Mouse (Mus musculus) gonadal fat pad, adult 2 months (tissue): ENCODE measurements around the gene Thsd4. TPM values are rescaled to one million over a fixed set of nuclear protein-coding genes. Genes with fewer than 3 reads are reported as not detected.
"Not testable (repeated sequence)": the region's sequence is repeated elsewhere in the genome, so short reads cannot be mapped to it uniquely, and the experiment has no call there.

Experiments
- DNase-seq: peaks from one replicate; pipeline ENCODE4 v3.0.0-alpha.2; 2012; ENCODE audit warnings: low read depth
- polyA plus RNA-seq: library from polyadenylated mRNA; depleted of rRNA; stranded (reverse); fragments of >200 nt; gene quantifications from 2 replicates; pipeline ENCODE4 v1.2.3, GENCODE M21; 2012

Gene Thsd4
- polyA plus RNA-seq, 1 experiment, result 4.7 TPM

DNA sequence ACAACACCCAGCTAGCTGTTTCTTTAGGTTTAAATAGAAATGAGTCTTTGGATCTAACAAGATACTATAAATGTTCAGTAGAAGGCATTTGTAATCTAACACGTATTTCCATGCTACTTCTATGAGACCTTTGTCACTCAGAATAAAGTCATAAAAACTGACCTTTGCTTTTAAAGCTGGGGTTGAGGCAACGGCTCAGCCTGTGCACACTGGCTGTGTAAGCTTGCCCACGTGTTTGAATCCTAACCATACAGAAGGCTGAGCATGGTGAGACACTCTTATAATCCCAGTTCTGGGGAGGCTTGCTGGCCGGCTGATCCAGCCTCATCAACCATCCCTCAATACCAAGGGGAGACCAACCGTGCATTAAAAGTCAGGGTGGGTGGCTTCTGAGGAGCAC, 214.4 kb downstream of the Thsd4 start:
- DNase-seq, result no peak

DNA sequence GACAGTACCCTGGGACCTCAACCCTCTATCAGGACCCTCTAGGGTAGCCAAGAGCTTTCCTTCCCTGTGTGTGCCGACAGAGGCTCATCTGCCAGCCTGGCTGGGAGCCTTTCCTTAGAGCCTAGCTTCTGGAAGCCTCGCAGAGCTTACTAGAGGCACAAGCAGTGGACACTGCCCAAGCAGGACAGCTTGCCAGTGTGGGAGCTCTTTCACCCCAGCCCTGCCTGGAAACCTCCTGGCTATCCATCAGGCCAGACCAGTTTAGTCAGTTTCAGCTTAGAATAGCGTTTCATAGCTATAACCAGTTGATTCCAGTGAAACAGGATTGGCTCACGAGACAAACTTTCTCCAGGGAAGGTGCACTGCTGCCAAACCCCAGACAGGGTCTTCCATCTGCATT, 215.6 kb downstream of the Thsd4 start:
- peak; percentile 28 for DNase-seq

DNA sequence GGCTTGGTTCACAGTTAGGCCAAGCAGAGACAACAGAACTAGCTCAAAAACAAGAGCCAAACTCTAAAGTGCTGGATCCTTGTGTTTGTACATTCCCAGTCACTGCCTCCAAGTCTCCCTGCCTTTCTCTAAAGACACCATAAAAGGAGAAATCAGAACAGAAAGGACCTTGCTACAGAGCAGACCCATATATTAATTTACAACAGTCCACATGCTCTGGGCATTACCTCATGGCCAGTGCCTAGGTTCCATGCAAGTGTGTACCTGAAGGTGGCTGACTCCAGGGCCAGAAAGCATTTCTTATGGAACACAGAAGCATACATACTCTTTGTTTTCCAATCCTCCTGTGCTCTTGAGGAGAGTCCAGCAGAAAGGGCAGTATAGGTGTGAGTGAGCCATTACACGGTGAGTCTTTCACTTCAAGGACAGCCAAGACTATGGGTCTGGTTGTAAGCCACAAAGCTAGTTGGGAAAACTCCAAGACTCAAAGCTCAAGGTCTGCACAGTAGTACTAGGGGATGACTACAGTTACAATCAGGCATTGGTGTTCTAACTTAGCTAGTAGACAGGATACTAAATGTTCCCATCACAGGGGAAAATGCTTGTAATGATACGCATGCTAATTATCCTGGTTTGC, 216.5 kb downstream of the Thsd4 start:
- DNase-seq, result no peak

DNA sequence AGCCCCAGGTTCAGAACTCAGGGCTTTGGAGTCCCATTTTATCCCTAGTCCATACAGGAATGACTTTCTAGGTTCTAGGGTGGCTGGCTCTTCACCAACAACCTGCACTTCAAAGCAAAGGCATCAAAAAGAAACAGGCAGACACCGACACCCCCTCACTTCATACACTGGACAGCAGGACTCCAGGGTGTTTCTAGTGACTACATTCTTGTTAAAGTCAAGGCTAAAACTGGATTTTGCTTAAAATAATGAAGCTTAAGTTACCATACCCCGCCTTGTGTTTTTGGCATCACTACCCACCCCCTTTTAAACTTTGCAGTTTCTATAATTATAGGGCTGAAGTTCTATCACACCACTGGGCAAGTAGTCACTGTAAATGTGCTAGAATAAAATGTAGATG, 225.6 kb downstream of the Thsd4 start:
- no peak for DNase-seq

DNA sequence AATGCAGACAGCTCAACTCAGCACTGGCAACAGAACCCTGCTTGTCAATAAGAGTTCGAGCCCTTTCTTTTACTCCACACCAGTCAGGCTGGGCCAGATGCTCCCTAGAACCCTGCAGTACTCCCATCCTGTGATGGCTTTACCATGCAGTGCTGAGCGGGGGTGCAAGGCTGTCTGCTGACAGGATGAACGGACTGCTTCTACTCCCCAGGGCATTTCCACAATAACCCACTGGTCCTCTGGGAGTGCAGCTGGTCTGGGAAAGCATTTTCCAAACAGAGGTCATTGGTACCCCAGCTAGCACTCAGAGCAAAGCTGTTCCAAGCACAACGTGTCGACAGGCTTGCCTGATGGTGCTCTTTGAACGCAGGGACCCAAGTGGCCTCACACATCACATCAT, 226.6 kb downstream of the Thsd4 start:
- no peak for DNase-seq

DNA sequence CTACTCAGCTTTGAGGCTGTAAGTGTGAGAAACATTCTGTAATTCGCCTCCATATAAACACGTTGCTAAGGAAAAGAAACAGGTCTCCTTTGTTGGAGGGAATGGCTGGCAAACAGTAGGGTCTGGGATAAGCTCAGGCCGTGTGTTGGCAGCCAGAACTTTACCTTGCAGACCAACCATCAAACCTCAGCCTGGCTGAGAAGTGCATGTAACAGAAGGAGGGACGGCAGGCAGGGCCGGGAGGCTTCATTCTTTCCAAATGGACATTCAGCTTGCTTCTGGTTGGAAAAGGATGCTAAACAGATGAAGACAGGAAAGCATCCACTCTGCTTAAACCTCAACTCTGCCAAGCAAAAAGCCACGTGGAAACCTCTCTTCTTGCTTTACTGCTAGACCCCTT, 228.7 kb downstream of the Thsd4 start:
- no peak for DNase-seq

DNA sequence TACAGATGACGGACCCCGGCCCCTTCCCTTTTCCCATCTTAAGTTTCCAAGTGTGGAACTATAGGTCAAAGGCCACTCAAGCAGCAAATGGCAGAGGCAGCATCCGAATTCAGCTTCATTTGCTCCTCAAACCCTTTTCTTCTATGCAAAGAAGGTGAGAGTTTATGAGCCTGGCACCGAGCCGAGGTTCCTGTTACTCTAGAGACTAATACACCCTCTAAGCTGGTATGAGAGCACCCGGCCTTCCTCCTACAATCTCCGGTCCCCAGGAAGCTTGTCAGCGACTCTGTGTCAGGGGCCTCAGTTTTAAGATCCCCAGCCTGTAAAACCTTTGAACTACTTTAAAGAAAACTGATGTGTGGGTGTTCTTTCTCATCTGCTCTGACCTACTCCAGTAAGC, 231.1 kb downstream of the Thsd4 start:
- DNase-seq, result no peak

DNA sequence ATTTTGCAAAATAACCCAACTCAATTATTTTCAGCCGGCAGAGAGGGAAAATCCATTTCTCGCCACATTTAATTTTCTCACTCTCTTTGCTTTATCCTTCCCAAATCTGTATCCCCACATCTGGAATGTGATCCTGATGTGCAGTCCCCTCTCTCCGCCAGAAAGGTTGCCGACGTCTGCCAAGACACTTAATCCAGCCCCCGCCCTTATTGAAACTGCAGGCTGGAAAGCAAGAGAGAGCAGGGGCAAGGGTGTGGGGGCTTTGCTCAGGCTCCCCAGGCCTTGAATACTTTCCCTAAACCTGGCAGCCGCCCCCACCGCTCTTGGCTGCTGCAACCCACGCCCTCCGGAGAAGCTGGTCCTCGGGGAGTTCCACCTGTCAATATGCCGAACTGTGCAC, 233.1 kb downstream of the Thsd4 start:
- DNase-seq, result no peak

DNA sequence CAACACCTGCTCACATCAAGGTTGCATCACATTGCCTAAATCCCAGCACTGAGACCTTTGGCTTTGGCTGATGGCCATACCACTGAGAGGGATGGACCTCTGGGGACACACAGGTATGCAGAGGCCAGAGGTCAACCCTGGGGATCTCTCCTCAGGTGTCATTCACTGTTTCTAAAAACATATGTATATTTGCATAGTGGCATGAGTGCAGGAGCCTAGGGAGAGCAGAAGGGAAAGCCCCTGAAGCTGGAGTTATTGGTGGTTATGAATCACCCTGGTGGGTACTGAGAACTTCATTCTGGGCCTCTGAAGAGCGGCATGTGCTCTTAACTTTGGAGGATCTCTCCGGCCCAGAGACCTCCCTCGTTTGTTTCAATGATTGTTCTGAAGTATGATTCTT, 235.5 kb downstream of the Thsd4 start:
- DNase-seq, result no peak

DNA sequence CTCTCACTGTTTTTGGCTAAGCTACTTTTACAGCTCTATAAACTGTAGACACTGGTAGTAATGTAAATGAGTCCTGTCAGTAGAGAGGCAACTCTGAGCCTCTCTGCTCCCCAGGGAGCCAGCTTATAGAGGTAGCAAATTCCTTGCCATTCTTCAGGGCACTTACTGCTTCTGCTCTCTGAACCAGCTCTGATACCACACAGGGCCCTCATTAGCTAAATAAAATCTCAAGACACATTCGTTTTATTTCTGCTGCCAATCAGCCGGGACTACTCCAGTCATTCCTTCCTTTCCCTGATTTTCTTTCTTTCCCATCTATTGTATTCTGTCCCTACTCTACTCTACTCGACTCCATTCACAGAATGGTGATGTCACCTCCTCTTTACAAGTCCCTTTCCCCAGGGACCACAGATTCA, 236.8 kb downstream of the Thsd4 start:
- no peak for DNase-seq

DNA sequence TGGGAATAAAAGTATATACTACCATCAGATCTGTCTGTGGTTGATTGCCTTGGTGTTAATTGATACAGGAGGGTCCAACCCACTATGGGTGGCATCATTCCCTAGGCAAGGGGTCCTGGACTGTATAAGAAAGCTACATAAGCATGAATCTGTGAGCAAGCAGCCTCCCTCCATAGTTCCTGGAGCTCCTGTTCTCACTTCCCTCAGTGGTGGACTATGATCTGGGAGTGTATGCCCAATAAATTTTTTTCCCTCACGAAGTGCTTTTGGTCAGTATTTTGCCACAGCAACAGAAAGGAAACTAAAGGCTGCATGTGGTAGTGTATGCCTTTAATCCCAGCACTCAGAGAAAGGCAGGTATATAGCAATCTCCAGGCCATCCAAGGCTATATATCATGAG, 237.5 kb downstream of the Thsd4 start:
- DNase-seq, result no peak

DNA sequence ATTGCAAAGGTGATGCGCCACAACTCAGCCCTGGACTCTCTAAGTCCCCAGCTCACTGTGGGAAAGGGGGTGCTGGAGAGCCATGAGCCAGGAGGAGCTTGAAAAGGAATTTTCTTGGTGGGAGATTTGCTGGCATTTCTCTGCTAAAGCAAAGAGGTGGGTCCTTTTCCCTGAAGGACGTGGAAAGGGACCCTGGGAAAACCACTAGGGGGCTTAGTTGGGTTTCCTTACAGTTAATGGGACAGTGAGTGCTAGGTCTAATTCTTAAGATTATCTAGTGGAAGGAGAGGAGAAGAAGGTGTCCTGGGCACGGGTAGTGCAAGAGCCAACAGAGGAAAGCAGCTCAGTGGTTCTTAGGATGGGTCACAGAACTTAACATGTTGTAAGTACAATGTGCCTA, 238.3 kb downstream of the Thsd4 start:
- DNase-seq, result no peak

DNA sequence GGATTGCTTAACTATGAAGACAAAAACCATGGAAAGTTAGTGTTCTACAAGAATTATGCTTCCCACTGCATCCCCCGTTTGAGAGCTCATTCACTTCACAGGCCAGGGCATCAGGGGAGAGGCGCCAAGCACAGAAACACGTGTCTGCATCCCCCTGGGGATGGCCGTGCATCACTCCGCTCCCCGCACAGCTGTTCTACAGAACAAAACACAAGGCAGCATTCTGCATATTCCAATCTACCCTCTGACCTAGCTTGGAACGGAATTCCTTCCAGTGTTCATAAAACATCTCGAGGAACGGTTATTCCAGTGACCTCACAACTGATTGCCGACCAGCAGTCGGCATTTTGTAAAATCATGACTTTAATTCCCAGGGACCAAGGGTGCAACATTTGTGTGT, 240.6 kb downstream of the Thsd4 start:
- DNase-seq, result no peak

DNA sequence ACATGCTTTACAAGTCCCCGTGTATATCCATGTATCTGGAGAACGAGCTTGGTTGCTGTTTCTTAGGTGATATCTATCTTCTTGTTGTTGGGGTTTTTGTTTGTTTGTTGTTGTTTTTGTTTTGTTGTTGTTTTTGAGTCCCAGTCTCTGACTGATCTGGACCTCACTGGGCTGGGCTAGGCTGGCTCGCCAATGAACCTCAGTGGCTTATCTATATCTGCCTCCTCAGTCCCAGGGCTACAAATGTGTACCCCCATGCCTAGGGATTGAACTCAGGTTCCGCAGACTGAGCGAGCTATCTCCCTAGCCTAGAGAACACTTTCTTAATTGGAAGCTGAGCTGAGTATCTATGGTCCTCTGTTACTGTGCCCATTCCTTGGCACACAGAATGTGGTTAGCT, 241.1 kb downstream of the Thsd4 start:
- no peak for DNase-seq

DNA sequence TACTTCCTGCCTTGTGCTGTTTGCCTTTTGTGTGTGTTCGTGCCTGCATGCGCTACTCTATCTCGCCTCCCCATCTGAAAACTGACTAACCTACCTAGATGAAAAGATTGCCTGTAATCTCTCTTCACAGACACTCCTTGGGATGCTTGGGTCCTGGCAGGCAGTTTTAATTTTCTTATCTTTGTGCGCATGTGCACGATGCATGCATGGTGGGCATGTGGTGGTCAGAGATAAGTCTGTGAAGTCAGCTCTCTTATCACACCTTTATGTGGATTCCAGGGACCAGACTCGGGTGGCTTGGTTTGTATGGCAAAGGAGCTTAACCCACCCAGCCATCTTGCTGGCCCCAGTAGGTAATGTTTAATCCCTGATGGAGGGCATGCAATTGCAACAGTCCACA, 242.3 kb downstream of the Thsd4 start:
- DNase-seq, result no peak

DNA sequence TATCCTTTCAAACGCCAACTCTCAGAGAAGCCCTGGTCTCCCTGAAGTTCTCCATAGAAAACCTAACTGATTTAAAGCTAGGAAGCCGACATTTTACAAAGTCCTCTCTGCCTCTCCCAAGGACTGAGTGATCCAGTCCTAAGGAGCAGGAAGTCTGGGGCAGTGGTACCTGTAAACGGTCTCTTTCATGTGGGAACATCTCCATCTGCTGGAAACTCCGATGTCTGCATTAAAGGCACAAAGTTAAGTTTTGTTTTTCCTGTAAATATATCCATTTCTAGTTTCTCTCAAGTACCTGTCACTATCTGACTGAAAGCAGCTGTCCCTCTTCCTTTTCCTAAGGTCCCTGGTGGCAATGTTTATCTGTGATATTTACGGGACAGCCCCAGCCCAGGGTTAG, 245.5 kb downstream of the Thsd4 start:
- DNase-seq, result no peak

DNA sequence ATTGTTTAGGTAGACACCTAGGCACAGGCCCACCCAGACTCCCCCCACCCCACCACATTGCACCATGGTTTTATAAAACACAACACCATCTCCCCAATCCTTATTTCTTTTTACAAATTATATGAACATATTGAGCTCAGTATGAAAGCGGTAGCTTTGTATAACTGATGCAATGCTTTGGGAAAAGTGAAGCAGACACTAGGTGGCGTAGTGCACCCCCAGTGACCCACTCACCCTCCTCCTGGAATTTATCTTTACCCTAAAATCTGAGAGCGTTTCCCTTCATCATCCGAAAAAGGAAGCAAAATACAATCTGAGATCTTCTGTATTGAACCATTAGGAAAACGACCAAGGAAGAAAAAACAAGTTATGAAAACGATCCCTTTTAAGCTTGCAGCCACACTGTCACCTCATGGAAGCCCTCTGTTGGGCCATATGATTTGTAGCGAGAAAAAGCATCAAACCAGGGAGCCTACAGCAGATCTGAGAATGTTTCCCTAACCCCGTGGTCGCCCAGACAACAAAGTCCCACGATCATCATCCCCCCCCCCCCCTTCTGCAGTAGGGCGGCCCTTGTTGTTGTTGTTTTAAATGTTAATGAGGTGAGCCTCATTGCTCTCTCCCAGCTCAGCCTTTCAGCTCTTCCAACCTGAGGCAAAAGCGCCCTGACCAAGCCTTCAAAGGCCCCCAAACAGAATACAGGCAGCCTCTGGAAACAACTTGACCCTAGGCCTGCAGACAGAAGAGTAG, 246.3 kb downstream of the Thsd4 start:
- DNase-seq, result no peak

DNA sequence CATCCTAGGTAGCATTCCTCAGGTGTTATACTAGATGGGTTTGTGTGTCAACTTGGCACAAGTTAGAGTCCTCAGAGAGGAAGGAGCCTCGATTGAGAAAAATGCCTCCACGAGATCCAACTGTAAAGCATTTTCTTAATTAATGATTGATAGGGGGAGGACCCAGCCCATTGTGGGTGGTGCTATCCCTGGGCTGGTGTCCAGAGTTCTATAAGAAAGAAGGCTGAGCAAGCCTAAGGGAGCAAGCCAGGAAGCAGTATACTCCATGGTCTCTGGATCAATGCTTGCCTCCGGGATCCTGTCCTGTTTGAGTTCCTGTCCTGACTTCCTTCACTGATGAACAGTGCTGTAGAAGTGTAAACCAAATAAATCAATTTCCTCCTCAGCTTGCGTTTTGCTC, 247.3 kb downstream of the Thsd4 start:
- no peak for DNase-seq

DNA sequence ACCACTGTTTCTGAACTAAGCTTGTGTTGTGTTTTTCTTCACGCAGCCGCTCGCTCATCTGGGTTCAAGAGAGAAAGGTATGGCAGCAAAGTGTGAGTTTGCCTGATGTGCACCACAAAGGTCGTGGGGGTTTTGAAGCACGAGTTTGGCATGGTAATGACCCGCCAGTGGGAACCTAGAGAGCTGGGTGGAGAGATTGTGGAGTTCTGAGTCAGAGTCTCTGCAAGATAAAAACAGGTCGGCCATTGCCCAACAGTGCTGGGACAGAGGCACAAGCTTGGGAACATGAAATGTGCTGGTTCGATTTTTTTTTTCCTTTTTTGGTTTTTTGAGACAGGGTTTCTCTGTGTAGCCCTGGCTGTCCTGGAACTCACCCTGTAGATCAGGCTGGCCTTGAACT, 249.5 kb downstream of the Thsd4 start:
- DNase-seq, result not testable (repeated sequence)

DNA sequence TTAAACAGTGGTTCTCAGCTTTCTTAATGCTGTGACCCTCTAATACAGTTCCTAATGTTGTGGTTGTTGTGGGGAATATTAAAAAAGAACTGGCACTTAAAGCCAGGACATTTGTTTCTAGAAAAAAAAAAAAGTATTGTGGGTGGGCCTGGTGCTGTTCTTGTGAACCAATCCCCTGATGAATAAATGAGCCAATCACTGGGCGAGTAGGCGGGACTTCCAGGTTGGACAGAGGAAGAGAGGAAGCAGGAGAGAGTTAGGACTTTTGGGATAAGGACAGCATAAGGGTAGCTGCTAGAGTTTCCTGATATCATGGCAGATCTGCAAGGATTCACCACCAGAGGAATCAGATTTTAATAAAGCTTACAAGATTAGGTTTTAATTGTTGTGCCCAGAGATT, 249.9 kb downstream of the Thsd4 start:
- DNase-seq, result no peak

DNA sequence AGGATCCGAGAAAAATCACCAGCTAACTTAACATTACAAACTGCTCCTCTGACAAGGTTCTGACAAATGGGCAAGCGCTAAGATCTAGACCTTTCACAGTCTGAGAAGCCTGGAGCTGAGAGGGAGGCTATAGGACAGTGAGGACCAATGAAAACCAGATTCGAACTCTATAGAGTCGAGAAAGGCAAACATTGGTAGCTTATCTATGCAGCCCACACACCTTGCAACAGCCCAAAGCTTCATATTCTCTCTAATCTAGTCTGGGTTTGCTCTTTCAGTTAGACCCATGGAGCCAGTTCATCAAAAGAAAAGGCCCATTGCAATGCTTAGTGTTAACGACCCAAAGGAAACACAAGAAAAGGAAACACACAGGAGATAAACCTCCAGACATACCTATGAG, 252.0 kb downstream of the Thsd4 start:
- DNase-seq, result no peak

DNA sequence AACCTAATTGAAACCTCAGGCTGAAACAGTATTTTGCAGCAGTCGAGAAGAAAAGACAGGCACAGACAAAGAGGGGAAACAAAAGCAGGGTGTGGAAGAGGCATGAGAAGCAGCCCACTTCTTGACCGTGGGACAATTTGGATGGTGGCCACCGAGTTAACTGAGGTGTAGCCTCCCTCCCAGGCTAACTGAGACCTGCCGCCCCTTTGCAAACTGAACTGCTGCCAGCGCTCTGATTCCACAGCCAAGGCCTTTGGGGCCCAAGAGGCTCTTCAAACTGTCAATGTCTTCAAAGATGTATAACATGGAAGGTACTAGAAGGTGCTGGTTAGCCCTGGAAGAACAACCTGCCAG, 254.6 kb downstream of the Thsd4 start:
- DNase-seq, result no peak

DNA sequence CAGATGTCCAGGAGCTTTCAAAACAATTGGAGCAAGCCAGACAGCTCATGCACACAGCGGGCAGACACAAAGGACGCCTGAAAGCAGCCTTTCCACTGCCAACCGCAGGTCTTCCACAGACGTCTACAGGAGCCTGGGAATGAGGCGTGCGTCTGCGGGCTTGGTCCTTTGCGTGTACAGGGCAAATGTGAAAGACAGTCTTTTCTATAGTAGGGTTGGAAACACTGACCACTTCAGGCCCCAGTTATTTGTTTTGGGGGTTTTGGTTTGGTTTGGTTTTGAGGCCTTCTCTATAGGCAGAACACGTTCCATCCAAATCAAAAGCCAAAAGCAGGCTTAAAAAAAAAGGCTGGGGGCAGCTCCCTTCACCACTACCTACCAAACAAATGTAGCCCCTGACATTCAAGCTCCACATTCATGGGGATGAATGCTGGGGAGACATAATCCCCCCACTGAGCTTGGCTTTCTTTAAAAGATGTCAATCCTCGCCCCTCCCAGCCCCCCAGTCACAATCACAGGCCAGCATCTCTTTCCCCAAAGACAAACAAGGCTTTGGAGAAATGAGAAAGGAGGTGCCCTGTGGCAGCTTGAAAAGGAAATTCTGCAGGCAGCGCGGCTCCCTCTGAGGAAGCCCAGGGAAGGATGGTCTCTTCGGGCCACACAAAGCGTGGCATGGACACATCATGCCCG, 255.1 kb downstream of the Thsd4 start:
- no peak for DNase-seq
